Mouse (Mus musculus): ENCODE results near the gene Arhgap15.

DNA sequence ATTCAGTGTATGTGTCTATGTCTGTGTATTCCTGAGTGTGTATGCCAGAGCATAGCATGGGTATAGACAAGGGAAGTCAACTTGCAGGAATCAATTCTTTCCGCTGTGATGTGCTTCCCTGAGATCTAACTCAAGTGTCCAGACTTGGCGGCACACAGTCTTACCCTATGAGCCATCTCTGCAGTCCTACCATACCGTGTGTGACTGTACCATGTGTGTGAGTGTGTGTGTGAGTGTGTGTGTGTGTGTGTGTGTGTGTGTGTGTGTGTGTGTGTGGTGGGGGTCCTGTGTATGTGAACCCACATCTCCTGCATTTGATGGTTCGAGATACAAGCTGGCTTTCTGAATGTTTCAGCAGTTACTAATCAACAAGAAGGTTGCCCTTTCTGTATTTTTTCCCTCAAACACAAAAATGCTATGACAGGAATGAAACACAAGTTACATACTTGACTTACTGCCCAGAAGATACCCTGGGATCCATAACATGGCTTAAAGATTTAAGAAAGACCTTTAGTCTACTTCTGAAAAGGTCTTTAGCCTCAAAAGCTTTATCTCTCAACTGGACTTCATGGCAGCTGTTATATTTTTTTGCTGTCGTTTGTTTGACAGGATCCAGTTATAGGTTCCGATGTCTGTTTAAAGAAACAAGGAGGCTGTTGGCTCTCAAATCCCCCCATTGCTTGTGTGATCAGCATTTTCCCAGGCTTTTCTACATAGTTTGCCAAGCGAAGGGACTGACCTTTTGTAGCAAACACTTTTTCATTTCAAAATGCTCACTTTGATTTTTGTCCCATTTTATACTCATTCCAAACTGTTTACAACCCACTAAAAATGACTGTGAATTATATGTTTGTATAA, 397.7 kb downstream of the Arhgap15 start:
- TF ChIP-seq HCFC1 (IDR thresholded peaks at IDR 0.05; ENCODE audit: low read depth, low read length) (no peak), CTCF (IDR thresholded peaks at IDR 0.05 in 2 of 3, conservative IDR thresholded peaks at IDR 0.05 in 1 of 3; ENCODE audit: control insufficient read depth in 1 of 3, insufficient read depth in 1 of 3, low read depth in 2 of 3, low read length in 3 of 3, poor library complexity in 1 of 3, severe bottlenecking in 1 of 3) (no peak), TAL1 (IDR thresholded peaks at IDR 0.05; ENCODE audit: low read length) (no peak), CHD2 (IDR thresholded peaks at IDR 0.05; ENCODE audit: low read length) (no peak), SMC3 (IDR thresholded peaks at IDR 0.05; ENCODE audit: low read depth, low read length) (no peak), JUND (IDR thresholded peaks at IDR 0.05; ENCODE audit: low read depth, low read length) (no peak), GABPA (IDR thresholded peaks at IDR 0.05; ENCODE audit: low read depth, low read length) (no peak), MEF2A (IDR thresholded peaks at IDR 0.05; ENCODE audit: extremely low read depth, insufficient replicate concordance, low read depth, low read length, poor library complexity, severe bottlenecking) (no peak)
